Mouse (Mus musculus): Measurements from ENCODE around the gene Wfs1. TPM values are rescaled to one million over a fixed set of nuclear protein-coding genes. Genes with fewer than 3 reads are reported as not detected.
"Not testable (repeated sequence)": the region's sequence is repeated elsewhere in the genome, so short reads cannot be mapped to it uniquely, and the experiment has no call there.

The Wfs1 gene
- total RNA-seq, 2 experiments from 2014 or later = 36.3 to 45.9 TPM

DNA sequence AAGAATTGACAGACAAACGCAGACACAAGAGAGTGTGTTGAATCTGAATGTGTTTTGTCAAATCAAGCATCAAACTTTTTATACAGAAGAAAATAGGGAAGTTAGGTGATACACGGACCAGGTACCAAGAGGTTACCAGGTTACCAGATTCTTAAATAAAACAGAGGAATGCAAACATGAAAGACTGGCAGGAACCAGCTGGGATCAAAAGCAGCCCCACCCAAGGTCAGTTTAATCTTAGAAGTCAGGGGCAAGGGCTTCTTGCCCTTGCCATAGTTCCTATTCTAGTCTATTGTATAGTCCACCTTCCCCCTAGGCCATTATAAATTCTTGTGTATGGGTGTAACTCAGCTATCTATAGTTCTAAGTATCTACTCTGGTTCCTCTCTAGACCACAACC is 50.0 kb downstream of the Wfs1 start:
- intact Hi-C loops (cut with DNase I; ENCODE audit: low total_unique reads); DNase-seq: not testable (repeated sequence)

DNA sequence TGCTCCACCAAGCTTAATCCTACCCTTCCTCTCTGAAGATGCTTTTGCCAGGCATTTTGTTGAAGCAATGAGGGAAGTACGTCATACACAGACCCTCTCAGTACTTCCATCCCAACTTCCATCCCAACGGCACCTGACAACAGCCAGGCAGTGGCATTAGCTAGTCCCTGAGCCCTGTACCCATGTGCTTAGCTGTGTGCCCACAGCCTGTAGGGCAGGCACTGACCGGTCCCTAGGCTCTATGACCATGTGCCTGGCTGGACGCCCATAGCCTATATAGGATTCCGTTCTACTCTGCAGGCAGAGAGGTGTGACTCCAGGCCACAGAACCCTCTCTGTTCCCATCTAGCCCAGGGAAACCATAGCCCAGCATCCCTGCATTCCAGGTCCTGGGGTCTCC is 51.0 kb downstream of the Wfs1 start:
- intact Hi-C loops (cut with DNase I; ENCODE audit: low total_unique reads) = no loop called here
- DNase-seq = no peak

DNA sequence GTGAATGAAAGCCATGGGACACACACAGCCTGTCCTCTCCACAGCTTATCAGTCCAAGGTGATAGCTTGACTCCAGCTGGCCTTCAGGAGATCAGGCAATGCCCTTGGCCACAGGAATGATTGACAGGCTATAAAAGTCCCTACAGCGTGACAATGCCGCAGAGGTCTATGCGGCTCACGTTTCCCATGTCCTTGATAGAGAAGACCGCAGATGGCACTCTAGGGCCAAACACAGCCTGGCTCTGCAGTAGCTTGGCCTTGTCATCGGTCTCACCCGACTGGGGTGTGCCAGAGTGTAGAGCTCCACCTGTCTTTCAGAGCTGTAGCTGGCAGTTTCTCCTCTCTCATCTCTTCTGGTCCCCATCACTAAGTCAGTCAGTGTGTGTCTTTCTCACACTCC is 52.5 kb downstream of the Wfs1 start:
- no peak for DNase-seq
- intact Hi-C loops (cut with DNase I; ENCODE audit: low total_unique reads) = no loop called here

- intact Hi-C loops (cut with DNase I; ENCODE audit: low total_unique reads) = no loop called here
- no peak for DNase-seq
Observed at GRCm38 (mm10) chr5:36935486-36936473, 53.2 kb downstream of the Wfs1 start.

DNA sequence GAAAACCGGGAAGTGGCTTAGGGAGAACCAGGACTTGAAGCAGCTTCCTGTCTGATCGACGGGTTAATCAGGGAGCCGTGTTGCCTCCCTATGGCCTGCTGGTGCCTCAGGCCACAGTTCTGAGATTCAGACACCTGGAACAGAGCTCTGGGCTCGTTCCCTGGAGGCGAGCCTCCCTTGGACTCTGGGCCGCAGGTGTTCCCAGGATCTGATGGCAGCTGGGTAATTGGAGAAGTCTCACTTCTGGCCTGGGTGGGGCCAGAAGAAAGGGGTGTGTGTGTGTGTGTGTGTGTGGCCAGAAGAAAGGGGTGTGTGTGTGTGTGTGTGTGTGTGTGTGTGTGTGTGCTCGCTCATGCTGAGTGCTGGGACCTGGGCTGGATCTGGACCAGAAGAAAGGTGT is 55.6 kb downstream of the Wfs1 start:
- no peak for DNase-seq
- intact Hi-C loops (cut with DNase I; ENCODE audit: low total_unique reads) = no loop called here

GRCm38 (mm10) chr5:36929376-36929775 is 59.6 kb downstream of the Wfs1 start:
- intact Hi-C loops (cut with DNase I; ENCODE audit: low total_unique reads) = no loop called here
- no peak for DNase-seq

DNA sequence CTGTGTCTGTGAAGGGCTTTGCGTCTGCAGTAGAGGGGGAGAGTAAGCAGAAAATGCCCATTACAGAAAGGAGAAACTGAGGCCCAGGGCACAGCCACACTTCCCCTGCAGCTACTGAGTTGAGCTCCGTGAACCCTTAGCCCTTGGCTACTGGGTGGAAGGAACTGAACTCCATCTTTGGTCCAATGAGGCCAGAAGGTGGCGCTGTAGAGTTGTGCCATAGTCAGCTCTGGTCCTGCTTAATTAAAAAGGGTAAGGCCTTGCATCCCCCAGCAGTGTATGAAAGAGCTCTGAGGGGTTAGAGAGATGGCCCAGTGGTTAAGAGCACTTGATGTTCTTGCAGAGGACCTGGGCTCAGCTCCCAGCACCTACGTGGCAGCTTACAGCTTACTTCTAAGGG is 60.3 kb downstream of the Wfs1 start:
- intact Hi-C loops (cut with DNase I; ENCODE audit: low total_unique reads) = no loop called here
- no peak for DNase-seq

GRCm38 (mm10) chr5:36923826-36924700 is 64.9 kb downstream of the Wfs1 start:
- no peak for DNase-seq
- intact Hi-C loops (cut with DNase I; ENCODE audit: low total_unique reads) = loop anchor here (5.0 kb wide), 1 partner anchor 82 kb away; no protein-coding TSS in a partner anchor

DNA sequence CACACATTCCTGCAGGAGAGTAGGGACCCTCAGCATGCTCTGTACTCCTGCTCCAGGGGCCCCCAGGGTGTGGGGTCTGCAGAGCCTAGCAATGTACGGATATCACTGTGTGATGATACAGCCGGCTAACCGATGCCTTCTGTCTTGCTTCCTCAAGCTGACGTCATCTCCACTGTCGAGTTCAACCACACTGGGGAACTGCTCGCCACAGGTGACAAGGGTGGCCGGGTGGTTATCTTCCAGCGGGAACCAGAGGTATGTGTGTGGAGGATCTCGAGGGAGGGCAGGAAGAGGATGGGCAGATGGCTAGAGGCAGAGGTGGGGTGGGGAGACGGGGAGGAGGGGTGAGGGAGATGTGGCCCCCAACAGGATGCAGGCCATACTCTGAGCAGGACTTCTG is 66.2 kb downstream of the Wfs1 start:
- intact Hi-C loops (cut with DNase I; ENCODE audit: low total_unique reads) = loop anchor here (5.0 kb wide), 1 partner anchor 81 kb away; no protein-coding TSS in a partner anchor
- DNase-seq = no peak

DNA sequence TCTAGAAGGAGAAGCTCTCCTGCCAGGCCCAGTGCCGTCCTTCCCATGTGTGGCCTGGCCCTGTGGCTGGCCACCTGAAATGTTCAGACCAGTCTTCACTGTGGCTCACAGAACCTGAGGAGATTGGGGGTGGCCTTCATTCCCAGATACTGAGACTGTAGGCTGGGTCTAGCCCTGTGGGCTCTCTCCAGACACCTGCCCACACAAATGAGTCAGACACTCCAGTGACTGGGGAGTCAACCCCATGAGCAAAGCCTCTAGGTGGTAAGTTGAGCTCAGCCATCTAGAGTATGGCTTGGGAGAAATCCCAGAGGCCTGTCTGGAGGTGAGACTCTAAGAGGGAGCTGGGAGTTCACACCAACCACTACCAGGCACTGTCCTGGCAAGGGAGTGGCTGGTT is 67.1 kb downstream of the Wfs1 start:
- intact Hi-C loops (cut with DNase I; ENCODE audit: low total_unique reads) = loop anchor here (5.0 kb wide), 1 partner anchor 80 kb away; no protein-coding TSS in a partner anchor

DNA sequence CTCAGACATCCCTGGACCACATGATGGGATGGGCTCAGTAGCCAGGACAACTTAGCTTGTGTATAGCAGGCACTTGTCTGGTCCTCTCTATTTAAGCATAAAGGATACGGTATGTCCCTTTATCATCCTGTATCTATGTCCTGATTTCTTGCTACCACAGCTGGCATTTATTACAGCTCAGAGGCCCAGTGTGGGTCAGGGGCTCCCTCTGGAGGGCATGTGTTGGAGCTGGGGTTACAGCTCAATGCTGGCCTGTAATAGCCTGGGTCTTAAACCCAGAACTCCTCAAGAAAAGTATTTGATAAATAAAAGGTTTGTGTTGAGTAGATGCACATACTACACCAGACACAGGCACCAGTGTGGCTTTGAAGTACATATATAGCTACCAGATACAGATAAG is 68.9 kb downstream of the Wfs1 start:
- DNase-seq = no peak
- intact Hi-C loops (cut with DNase I; ENCODE audit: low total_unique reads) = loop anchor here (5.0 kb wide), 1 partner anchor 78 kb away; no protein-coding TSS in a partner anchor

More for the DNA sequence above, 67.1 kb downstream of the Wfs1 start:
- DNase-seq = no peak

GRCm38 (mm10) chr5:36918016-36918415 is 71.0 kb downstream of the Wfs1 start:
- DNase-seq = no peak
- intact Hi-C loops (cut with DNase I; ENCODE audit: low total_unique reads) = no loop called here

- intact Hi-C loops (cut with DNase I; ENCODE audit: low total_unique reads) = no loop called here
- no peak for DNase-seq
Observed at GRCm38 (mm10) chr5:36917245-36917644, 71.8 kb downstream of the Wfs1 start.

DNA sequence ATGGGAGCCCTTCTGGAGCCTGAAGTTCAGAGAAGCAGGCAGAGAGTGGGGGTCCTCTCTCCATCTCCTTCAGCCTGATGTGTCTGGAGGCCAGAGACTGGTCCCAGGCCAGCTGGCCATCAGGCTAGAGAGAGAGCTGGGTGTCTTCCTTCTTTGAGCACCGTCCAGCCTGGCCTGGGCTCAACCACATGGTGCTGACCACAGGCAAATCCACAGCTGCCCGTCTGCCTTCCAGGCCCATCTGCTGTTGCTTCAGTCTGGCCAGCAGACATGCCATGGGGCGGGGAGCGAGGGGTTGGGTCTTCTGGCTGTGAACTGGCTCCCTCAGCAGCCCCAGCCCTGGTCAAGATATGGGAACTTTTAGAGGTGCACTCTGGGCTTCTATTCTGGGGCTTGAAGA is 72.4 kb downstream of the Wfs1 start:
- intact Hi-C loops (cut with DNase I; ENCODE audit: low total_unique reads) = no loop called here
- peak; percentile 51 for DNase-seq

Other genes with a start within 250 kb of the Wfs1 start
- gene Bloc1s4, start 240.6 kb downstream of the Wfs1 start, total RNA-seq (2021) = 1 to 10 TPM; 8.0 to 9.2 TPM
- gene Mrfap1, start 192.4 kb downstream of the Wfs1 start, total RNA-seq (2021) = 100 to 1,000 TPM; 264 to 293 TPM
- 1 to 10 TPM; 6.8 to 9.1 TPM for gene Man2b2, start 158.6 kb downstream of the Wfs1 start, total RNA-seq (2021)
- gene Ppp2r2c, start 120.7 kb downstream of the Wfs1 start, total RNA-seq (2021) = under 1 TPM; 0.24 to 0.70 TPM
- gene Gm1043, start 96.2 kb upstream of the Wfs1 start, total RNA-seq (2021) = not detected

All from gastrocnemius, postnatal 14 days (tissue).